ENCODE assay signal across 14 mouse cellular contexts in the genomic region with DNA sequence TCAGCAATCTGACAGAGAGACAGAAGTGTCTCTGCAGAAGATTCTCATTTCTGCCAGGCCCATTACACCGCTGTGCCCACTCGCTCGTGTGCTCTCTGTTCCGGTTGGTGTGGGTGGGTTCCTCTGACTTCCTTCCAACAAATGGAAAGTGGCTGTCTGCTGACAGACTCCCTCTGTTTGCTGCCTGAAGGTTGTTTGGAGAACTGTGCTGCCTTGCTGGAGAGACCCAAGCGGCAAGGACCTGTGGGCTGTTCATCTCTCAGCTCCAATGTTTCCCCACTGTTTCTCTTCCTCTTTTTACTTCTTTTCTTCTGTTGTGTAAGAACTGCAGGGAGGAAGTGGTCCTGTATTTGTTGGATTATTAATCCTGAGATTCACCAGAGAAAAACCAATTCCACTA. TPM values are rescaled to one million over a fixed set of nuclear protein-coding genes. Genes with fewer than 3 reads are reported as not detected.
A peak's percentile ranks its signal among the peaks of the same experiment; 100 is the strongest.
DNase-seq lines count a peak whose midpoint lies in the region; ATAC-seq and TF ChIP-seq lines count a peak whose summit lies in the region.
"Had no signal": no experiment of that assay in that cellular context is flagged by ENCODE, and none has a peak within 500 bp of the region (broad histone marks: within the 10 kb centered on the region; RNA-seq: fewer than 3 reads in every experiment).

No protein-coding gene starts in this region.

- no peak overlapping the region for H3K9ac ChIP-seq in stomach, postnatal 0 days (ENCODE audit: low read length)
- H3K9ac ChIP-seq: forebrain, embryonic 13.5 days; hindbrain, embryonic 15.5 days had no signal

- TF ChIP-seq POLR2A in bone marrow macrophage, adult 2 months (IDR thresholded peaks at IDR 0.05; ENCODE audit: borderline replicate concordance, low read depth, low read length), result no peak

- no peak for TF ChIP-seq EP300 in stomach, postnatal 0 days (optimal IDR thresholded peaks at IDR 0.05)

- H3K4me1 ChIP-seq in bone marrow macrophage, adult 2 months (ENCODE audit: control insufficient read depth, insufficient read depth, low read length), result peaks cover 46% of the 10 kb centered on the region
- H3K4me1 ChIP-seq in stomach, postnatal 0 days (replicated peaks; ENCODE audit: control insufficient read depth, insufficient read depth), result no peaks in the 10 kb centered on the region
- H3K4me1 ChIP-seq: embryonic facial prominence, embryonic 10.5 days; forebrain, embryonic 13.5 days; hindbrain, embryonic 15.5 days had no signal

- H3K4me2 ChIP-seq in stomach, postnatal 0 days (replicated peaks; ENCODE audit: low read depth), result no peak overlapping the region
- H3K4me2 ChIP-seq: forebrain, embryonic 13.5 days; heart, embryonic 11.5 days; hindbrain, embryonic 15.5 days had no signal

- peak; percentile 39 to 66 for DNase-seq in layer of hippocampus, adult 18-20 months (ENCODE audit: low spot score in 2 of 2)
- DNase-seq in layer of hippocampus, postnatal 25 days (ENCODE audit: extremely low spot score in 1 of 2, low spot score in 1 of 2), result no peak
- DNase-seq in layer of hippocampus, adult 9-10 months (ENCODE audit: low spot score), result peak; percentile 29
- no peak for DNase-seq in stomach, postnatal 0 days (ENCODE audit: low spot score)
- no peak for DNase-seq in kidney, postnatal 25 days
- DNase-seq: liver had no signal

- H3K27ac ChIP-seq in bone marrow macrophage, adult 2 months (ENCODE audit: insufficient read depth, low read depth, low read length), result peak overlapping the region; percentile 90
- H3K27ac ChIP-seq in stomach, postnatal 0 days (replicated peaks), result no peak overlapping the region
- H3K27ac ChIP-seq: embryonic facial prominence, embryonic 10.5 days; forebrain, embryonic 13.5 days; hindbrain, embryonic 15.5 days; kidney, postnatal 0 days had no signal

- H3K36me3 ChIP-seq in stomach, postnatal 0 days (ENCODE audit: control insufficient read depth, insufficient read depth, low read length), result no peaks in the 10 kb centered on the region
- H3K36me3 ChIP-seq: embryonic facial prominence, embryonic 10.5 days; hindbrain, embryonic 15.5 days had no signal

- WGBS in stomach, postnatal 0 days, result 75% methylated on average over 5 of the region's 5 CpGs

- H3K9me3 ChIP-seq in stomach, postnatal 0 days (ENCODE audit: control insufficient read depth, low read length), result no peaks in the 10 kb centered on the region
- H3K9me3 ChIP-seq: embryonic facial prominence, embryonic 10.5 days; forebrain, embryonic 13.5 days; hindbrain, embryonic 15.5 days had no signal

- peak overlapping the region; percentile 35 for H3K4me3 ChIP-seq in bone marrow macrophage, adult 2 months (ENCODE audit: insufficient read depth, low read length)
- H3K4me3 ChIP-seq in stomach, postnatal 0 days (ENCODE audit: low read depth, low read length), result no peak overlapping the region
- H3K4me3 ChIP-seq: embryonic facial prominence, embryonic 10.5 days; forebrain, embryonic 13.5 days; hindbrain, embryonic 15.5 days had no signal

- peak; percentile 67 for ATAC-seq in monocyte, adult 5-6 weeks (replicated peaks; ENCODE audit: insufficient number of reproducible peaks, low FRiP score, low TSS enrichment, poor library complexity, severe bottlenecking)
- ATAC-seq in stomach, postnatal 0 days (ENCODE audit: low FRiP score, low TSS enrichment), result no peak
- ATAC-seq: activated CD4-positive, CD25-positive, alpha-beta regulatory T cell, adult 4 months; forebrain, embryonic 13.5 days had no signal

- no peaks in the 10 kb centered on the region for H3K27me3 ChIP-seq in stomach, postnatal 0 days (ENCODE audit: control insufficient read depth, insufficient read depth, low read length)
- H3K27me3 ChIP-seq: forebrain, embryonic 13.5 days; hindbrain, embryonic 15.5 days had no signal

- no peak for TF ChIP-seq CTCF in bone marrow macrophage, adult 2 months (IDR thresholded peaks at IDR 0.05; ENCODE audit: low read depth, low read length)
- no peak for TF ChIP-seq CTCF in stomach, postnatal 0 days (IDR thresholded peaks at IDR 0.05; ENCODE audit: low read depth)

RNA-seq across cellular contexts. Expression of a gene that starts 21.6 kb away (rescaled TPM):
- 1 to 10 TPM; 2.9 to 3.3 TPM for total RNA-seq in layer of hippocampus, adult 18-20 months (2021)
- 1 to 10 TPM; 3.3 to 3.8 TPM for total RNA-seq in layer of hippocampus, postnatal 25 days (2021)
- polyA plus RNA-seq in bone marrow macrophage, adult 2 months (2012; ENCODE audit: insufficient read depth, insufficient read length, missing spikeins), result 69.0 and 77.0 TPM in 2 replicates
- 28.2 to 53.7 TPM (median 52.6 TPM) in 3 replicates for total RNA-seq in monocyte, adult 5-6 weeks (2017)
- 8.0 and 8.7 TPM in 2 replicates for polyA plus RNA-seq in stomach, postnatal 0 days (2015; fragmentation: Nextera tagmentation; extraction: Ambion mirVana)

RNA-seq across cellular contexts. Expression of a gene that starts 47.1 kb away (rescaled TPM):
- total RNA-seq in layer of hippocampus, adult 18-20 months (2021), result 1 to 10 TPM; 6.3 to 7.6 TPM
- 1 to 10 TPM; 6.5 to 7.2 TPM for total RNA-seq in layer of hippocampus, postnatal 25 days (2021)
- polyA plus RNA-seq in bone marrow macrophage, adult 2 months (2012; ENCODE audit: insufficient read depth, insufficient read length, missing spikeins), result 40.6 and 42.0 TPM in 2 replicates
- total RNA-seq in monocyte, adult 5-6 weeks (2017), result 9.5 to 15.4 TPM (median 11.7 TPM) in 3 replicates
- 164 and 176 TPM in 2 replicates for polyA plus RNA-seq in stomach, postnatal 0 days (2015; fragmentation: Nextera tagmentation; extraction: Ambion mirVana)

Comparison
In these comparisons a context has a peak if more than half of its experiments do, and no peak if none do; other contexts are left out.
1. DNase-seq: peak in layer of hippocampus, adult 18-20 months (2 of 2) and layer of hippocampus, adult 9-10 months (single experiment); none in layer of hippocampus, postnatal 25 days (0 of 2), stomach, postnatal 0 days (single experiment) and kidney, postnatal 25 days (0 of 2).